Comparison of ENCODE assay signal across 12 mouse cellular contexts in the genomic region with DNA sequence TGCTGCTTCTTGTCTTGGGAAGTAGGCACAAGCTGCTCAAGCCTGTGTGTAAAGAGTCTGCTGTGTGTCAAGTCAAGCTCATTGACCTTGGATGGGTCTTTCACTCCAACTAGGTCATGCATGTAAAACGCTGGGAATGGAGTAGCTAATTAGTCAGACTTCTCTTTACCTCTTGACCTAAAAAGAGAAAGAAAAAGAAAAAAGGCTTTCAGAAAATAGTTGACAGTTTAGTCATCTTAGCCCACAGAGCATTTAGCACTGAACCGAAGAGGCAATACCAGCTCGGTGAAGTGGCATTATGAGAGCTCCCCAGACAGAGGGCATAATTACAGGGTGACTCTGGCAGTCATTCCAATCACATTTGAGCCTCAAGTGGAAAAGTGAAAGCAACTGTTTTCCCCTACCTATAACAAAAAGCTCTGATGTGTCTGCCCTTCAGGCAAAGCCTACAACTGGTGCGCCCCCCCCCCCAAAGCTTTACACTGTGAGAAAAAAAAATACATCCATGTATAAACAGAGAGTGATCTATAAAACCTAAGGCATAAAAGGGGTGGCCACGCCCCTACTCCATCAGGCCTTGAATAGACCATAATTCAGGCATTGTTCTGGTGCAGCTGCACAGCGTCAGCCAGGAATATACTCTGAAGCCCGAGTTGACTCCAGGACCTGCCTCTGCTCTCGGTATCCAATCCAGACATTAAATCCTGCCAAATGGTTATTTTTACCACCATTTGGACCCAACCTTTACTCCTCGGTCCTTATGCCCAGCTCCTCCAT. TPM values are rescaled to one million over a fixed set of nuclear protein-coding genes. Genes with fewer than 3 reads are reported as not detected.
DNase-seq lines count a peak whose midpoint lies in the region; ATAC-seq and TF ChIP-seq lines count a peak whose summit lies in the region.
"Had no signal": no experiment of that assay in that cellular context is flagged by ENCODE, and none has a peak within 500 bp of the region (broad histone marks: within the 10 kb centered on the region; RNA-seq: fewer than 3 reads in every experiment).

No protein-coding gene starts in this region.

- WGBS in midbrain, embryonic 15.5 days, result 37% methylated on average over 9 of the region's 9 CpGs
- WGBS in limb, embryonic 10.5 days, result 80% methylated on average over 9 of the region's 9 CpGs

- no peak for ATAC-seq in midbrain, embryonic 15.5 days (replicated peaks)

- no peak for TF ChIP-seq CTCF in embryonic fibroblast, embryonic 13.5 days (IDR thresholded peaks at IDR 0.05; ENCODE audit: borderline replicate concordance, insufficient read depth, low read length)

- no peaks in the 10 kb centered on the region for H3K36me3 ChIP-seq in midbrain, embryonic 15.5 days (replicated peaks)
- no peaks in the 10 kb centered on the region for H3K36me3 ChIP-seq in limb, embryonic 10.5 days
- H3K36me3 ChIP-seq: liver, embryonic 13.5 days had no signal

- DNase-seq in layer of hippocampus, adult 11-12 months (ENCODE audit: low spot score), result peak; percentile 51
- no peak for DNase-seq in layer of hippocampus, adult 9-10 months (ENCODE audit: low spot score)
- DNase-seq in NIH3T3 (ENCODE audit: low read depth), result peak; percentile 36
- no peak for DNase-seq in B cell, adult 2 months
- no peak for DNase-seq in ovary, postnatal 36 days (ENCODE audit: low spot score)
- no peak for DNase-seq in limb, embryonic 10.5 days (ENCODE audit: low spot score)
- DNase-seq: cerebellum, adult 9-11 months; heart, postnatal 14 days; liver, embryonic 13.5 days; thymus, postnatal 4 days had no signal

- H3K27ac ChIP-seq in embryonic fibroblast, embryonic 13.5 days (ENCODE audit: insufficient read depth, low read length), result peak overlapping the region; percentile 78
- H3K27ac ChIP-seq in midbrain, embryonic 15.5 days, result 0 out of 2 replicates have a peak overlapping the region, but pooled peaks have one; percentile 31
- no peak overlapping the region for H3K27ac ChIP-seq in limb, embryonic 10.5 days
- H3K27ac ChIP-seq: liver, embryonic 13.5 days had no signal

- H3K9ac ChIP-seq in midbrain, embryonic 15.5 days, result no peak overlapping the region
- H3K9ac ChIP-seq: liver, embryonic 13.5 days had no signal

- no peaks in the 10 kb centered on the region for H3K27me3 ChIP-seq in midbrain, embryonic 15.5 days (replicated peaks)
- no peaks in the 10 kb centered on the region for H3K27me3 ChIP-seq in limb, embryonic 10.5 days (ENCODE audit: low read depth, poor library complexity, severe bottlenecking)
- H3K27me3 ChIP-seq: liver, embryonic 13.5 days had no signal

- H3K4me2 ChIP-seq in midbrain, embryonic 15.5 days, result no peak overlapping the region
- H3K4me2 ChIP-seq: liver, embryonic 13.5 days had no signal

- H3K4me1 ChIP-seq in embryonic fibroblast, embryonic 13.5 days (ENCODE audit: control insufficient read depth, insufficient read depth, low read length), result peaks cover 16% of the 10 kb centered on the region
- H3K4me1 ChIP-seq in midbrain, embryonic 15.5 days, result peaks cover 37% of the 10 kb centered on the region
- peaks cover 16% of the 10 kb centered on the region for H3K4me1 ChIP-seq in limb, embryonic 10.5 days
- H3K4me1 ChIP-seq: liver, embryonic 13.5 days had no signal

- no peak for TF ChIP-seq POLR2A in embryonic fibroblast, embryonic 13.5 days (IDR thresholded peaks at IDR 0.05; ENCODE audit: low read depth, low read length)

- no peak overlapping the region for H3K4me3 ChIP-seq in embryonic fibroblast, embryonic 13.5 days (ENCODE audit: insufficient read depth, low read length)
- no peak overlapping the region for H3K4me3 ChIP-seq in midbrain, embryonic 15.5 days
- H3K4me3 ChIP-seq in limb, embryonic 10.5 days, result no peak overlapping the region
- H3K4me3 ChIP-seq: liver, embryonic 13.5 days had no signal

- H3K9me3 ChIP-seq in midbrain, embryonic 15.5 days, result no peaks in the 10 kb centered on the region
- no peaks in the 10 kb centered on the region for H3K9me3 ChIP-seq in limb, embryonic 10.5 days (replicated peaks)
- H3K9me3 ChIP-seq: liver, embryonic 13.5 days had no signal

RNA-seq across cellular contexts. Expression of gene Fgd3, which starts 3.5 kb away (rescaled TPM):
- 8.5 and 24.7 TPM in 2 replicates for polyA plus RNA-seq in embryonic fibroblast, embryonic 13.5 days (2011; ENCODE audit: insufficient read length, low read depth, missing spikeins)
- polyA plus RNA-seq in midbrain, embryonic 15.5 days (2015; fragmentation: Nextera tagmentation; extraction: Ambion mirVana), result 3.1 TPM in 2 replicates
- 0.62 and 0.83 TPM in 2 replicates for polyA plus RNA-seq in limb, embryonic 10.5 days (2016; fragmentation: Nextera tagmentation; extraction: Ambion mirVana)

RNA-seq across cellular contexts. Expression of gene Bicd2, which starts 24.8 kb away (rescaled TPM):
- polyA plus RNA-seq in embryonic fibroblast, embryonic 13.5 days (2011; ENCODE audit: insufficient read length, low read depth, missing spikeins), result 43.1 and 54.4 TPM in 2 replicates
- polyA plus RNA-seq in midbrain, embryonic 15.5 days (2015; fragmentation: Nextera tagmentation; extraction: Ambion mirVana), result 28.3 and 29.2 TPM in 2 replicates
- polyA plus RNA-seq in limb, embryonic 10.5 days (2016; fragmentation: Nextera tagmentation; extraction: Ambion mirVana), result 27.0 and 31.2 TPM in 2 replicates

Comparison
In these comparisons a context has a peak if more than half of its experiments do, and no peak if none do; other contexts are left out.
1. DNase-seq: peak in layer of hippocampus, adult 11-12 months (single experiment) and NIH3T3 (single experiment); none in layer of hippocampus, adult 9-10 months (single experiment), B cell, adult 2 months (0 of 2), ovary, postnatal 36 days (single experiment) and limb, embryonic 10.5 days (single experiment).